Mouse (Mus musculus): Measurements from ENCODE around the gene Nell1.

DNA sequence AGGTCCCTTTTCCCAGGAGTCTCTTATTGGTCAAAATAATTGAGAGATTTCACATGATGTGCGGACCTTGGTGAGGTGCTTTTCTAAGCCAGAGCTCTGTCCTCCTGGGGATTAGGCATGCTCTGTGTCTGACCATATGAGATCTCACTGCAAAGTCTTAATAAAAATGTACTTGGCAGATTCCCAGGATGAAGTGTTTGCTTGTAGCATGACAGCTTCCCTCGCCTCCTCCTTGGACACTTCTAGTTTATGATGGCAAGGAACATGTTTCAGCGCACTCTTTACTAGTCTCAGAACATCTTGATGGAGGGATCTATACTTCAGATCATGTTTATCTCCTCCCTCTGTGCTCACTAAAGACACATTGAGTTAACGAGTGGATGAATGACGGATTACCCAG is 143.7 kb downstream of the Nell1 start:
- no peak for TF ChIP-seq POLR2A (IDR thresholded peaks at IDR 0.05; ENCODE audit: low read depth, low read length)
- TF ChIP-seq CTCF (IDR thresholded peaks at IDR 0.05; ENCODE audit: borderline replicate concordance, insufficient read depth, low read length), result no peak
